Mouse (Mus musculus): Measurements from ENCODE around the gene Tet1. TPM values are rescaled to one million over a fixed set of nuclear protein-coding genes. Genes with fewer than 3 reads are reported as not detected.

Gene Tet1
- polyA plus RNA-seq, 1 experiment from 2014 or later: 22.7 TPM

- H3K4me3 ChIP-seq (ENCODE audit: low read length): no peak overlapping the region
- H3K4me1 ChIP-seq (ENCODE audit: control insufficient read depth, insufficient read depth, low read length): no peaks in the 10 kb centered on the region
- no peaks in the 10 kb centered on the region for H3K9me3 ChIP-seq (replicated peaks; ENCODE audit: control insufficient read depth, low read length)
- no peak overlapping the region for H3K9ac ChIP-seq (ENCODE audit: low read length)
- no peak for ATAC-seq (replicated peaks; ENCODE audit: extremely low read depth, insufficient read depth, low FRiP score)
- WGBS: 68% methylated on average over 4 of the region's 4 CpGs
- H3K36me3 ChIP-seq (ENCODE audit: control insufficient read depth, insufficient read depth): peaks cover 17% of the 10 kb centered on the region
- H3K4me2 ChIP-seq (ENCODE audit: low read depth, low read length): no peak overlapping the region
- H3K27ac ChIP-seq (ENCODE audit: low read length): no peak overlapping the region
- no peaks in the 10 kb centered on the region for H3K27me3 ChIP-seq (ENCODE audit: control insufficient read depth, insufficient read depth, low read length)
These were observed 98.8 kb downstream of the Tet1 start for GRCm38 (mm10) chr10:62810010-62810409.

- WGBS: 90% methylated on average over 2 of the region's 2 CpGs
- H3K4me2 ChIP-seq (ENCODE audit: low read depth, low read length): no peak overlapping the region
- H3K27ac ChIP-seq (ENCODE audit: low read length): no peak overlapping the region
- H3K9me3 ChIP-seq (replicated peaks; ENCODE audit: control insufficient read depth, low read length): no peaks in the 10 kb centered on the region
- H3K9ac ChIP-seq (ENCODE audit: low read length): no peak overlapping the region
- no peaks in the 10 kb centered on the region for H3K4me1 ChIP-seq (ENCODE audit: control insufficient read depth, insufficient read depth, low read length)
- H3K36me3 ChIP-seq (ENCODE audit: control insufficient read depth, insufficient read depth): peaks cover 17% of the 10 kb centered on the region
- no peak for ATAC-seq (replicated peaks; ENCODE audit: extremely low read depth, insufficient read depth, low FRiP score)
- no peak overlapping the region for H3K4me3 ChIP-seq (ENCODE audit: low read length)
- no peaks in the 10 kb centered on the region for H3K27me3 ChIP-seq (ENCODE audit: control insufficient read depth, insufficient read depth, low read length)
These were observed 100.0 kb downstream of the Tet1 start for GRCm38 (mm10) chr10:62808766-62809165.

GRCm38 (mm10) chr10:62808316-62808715, 100.5 kb downstream of the Tet1 start:
- H3K27ac ChIP-seq (ENCODE audit: low read length): no peak overlapping the region
- H3K4me1 ChIP-seq (ENCODE audit: control insufficient read depth, insufficient read depth, low read length): no peaks in the 10 kb centered on the region
- WGBS: 84% methylated on average over 7 of the region's 7 CpGs
- no peak overlapping the region for H3K4me3 ChIP-seq (ENCODE audit: low read length)
- H3K9ac ChIP-seq (ENCODE audit: low read length): no peak overlapping the region
- H3K36me3 ChIP-seq (ENCODE audit: control insufficient read depth, insufficient read depth): peaks cover 12% of the 10 kb centered on the region
- H3K27me3 ChIP-seq (ENCODE audit: control insufficient read depth, insufficient read depth, low read length): no peaks in the 10 kb centered on the region
- no peak for ATAC-seq (replicated peaks; ENCODE audit: extremely low read depth, insufficient read depth, low FRiP score)
- no peaks in the 10 kb centered on the region for H3K9me3 ChIP-seq (replicated peaks; ENCODE audit: control insufficient read depth, low read length)
- no peak overlapping the region for H3K4me2 ChIP-seq (ENCODE audit: low read depth, low read length)

DNA sequence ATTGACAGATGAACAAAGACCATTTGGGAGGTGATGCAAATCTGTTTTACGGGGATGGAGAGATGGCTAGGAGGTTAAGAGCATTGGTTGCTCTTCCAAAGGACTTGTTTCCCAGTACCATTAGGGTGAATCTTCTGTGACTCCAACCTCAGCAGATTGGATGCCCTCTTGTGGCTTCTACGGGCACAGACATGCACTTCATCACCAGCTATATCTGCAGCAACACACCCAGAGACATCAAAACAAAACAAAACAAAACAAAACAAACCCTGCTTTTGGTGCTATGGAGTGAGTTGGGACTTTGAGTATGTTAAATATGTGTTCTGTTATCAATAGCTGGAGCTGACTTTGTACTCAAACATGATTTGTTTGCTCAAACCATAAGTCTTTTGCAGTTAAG, 104.7 kb downstream of the Tet1 start:
- no peak overlapping the region for H3K4me2 ChIP-seq (ENCODE audit: low read depth, low read length)
- H3K4me1 ChIP-seq (ENCODE audit: control insufficient read depth, insufficient read depth, low read length): no peaks in the 10 kb centered on the region
- H3K9me3 ChIP-seq (replicated peaks; ENCODE audit: control insufficient read depth, low read length): no peaks in the 10 kb centered on the region
- ATAC-seq (replicated peaks; ENCODE audit: extremely low read depth, insufficient read depth, low FRiP score): no peak
- WGBS: 75% methylated on average over 2 of the region's 2 CpGs
- H3K4me3 ChIP-seq (ENCODE audit: low read length): no peak overlapping the region
- H3K27me3 ChIP-seq (ENCODE audit: control insufficient read depth, insufficient read depth, low read length): no peaks in the 10 kb centered on the region
- H3K27ac ChIP-seq (ENCODE audit: low read length): no peak overlapping the region
- H3K36me3 ChIP-seq (ENCODE audit: control insufficient read depth, insufficient read depth): peaks cover 3% of the 10 kb centered on the region; the same call in 1 of the 2 replicates
- H3K9ac ChIP-seq (ENCODE audit: low read length): no peak overlapping the region

GRCm38 (mm10) chr10:62803296-62803695, 105.5 kb downstream of the Tet1 start:
- Histone ChIP-seq H3K27me3 (ENCODE audit: control insufficient read depth, insufficient read depth, low read length) (no peaks in the 10 kb centered on the region), H3K9ac (ENCODE audit: low read length) (no peak overlapping the region), H3K36me3 (ENCODE audit: control insufficient read depth, insufficient read depth) (peaks cover 3% of the 10 kb centered on the region; the same call in 1 of the 2 replicates), H3K9me3 (replicated peaks; ENCODE audit: control insufficient read depth, low read length) (no peaks in the 10 kb centered on the region), H3K4me1 (ENCODE audit: control insufficient read depth, insufficient read depth, low read length) (no peaks in the 10 kb centered on the region), H3K27ac (ENCODE audit: low read length) (no peak overlapping the region), H3K4me3 (ENCODE audit: low read length) (no peak overlapping the region), H3K4me2 (ENCODE audit: low read depth, low read length) (no peak overlapping the region)
- ATAC-seq (replicated peaks; ENCODE audit: extremely low read depth, insufficient read depth, low FRiP score): no peak
- 96% methylated on average over 2 of the region's 2 CpGs for WGBS

DNA sequence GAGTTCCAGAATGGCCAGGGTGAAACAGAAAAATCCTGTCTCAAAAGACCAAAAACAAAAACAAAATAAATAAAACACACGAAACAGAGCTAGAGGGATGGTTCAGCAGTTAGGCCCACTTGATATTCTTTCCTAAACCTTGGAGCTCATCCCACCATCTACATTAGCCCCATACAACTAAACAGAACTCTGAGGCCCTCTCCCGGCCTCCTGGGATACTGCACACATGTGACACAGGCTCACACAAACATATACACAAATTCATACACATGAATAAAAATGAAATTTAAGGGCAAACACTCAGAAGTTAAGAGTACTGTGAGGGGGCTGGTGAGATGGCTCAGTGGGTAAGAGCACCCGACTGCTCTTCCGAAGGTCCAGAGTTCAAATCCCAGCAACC, 114.6 kb downstream of the Tet1 start:
- Histone ChIP-seq H3K27ac (ENCODE audit: low read length) (no peak overlapping the region), H3K4me1 (ENCODE audit: control insufficient read depth, insufficient read depth, low read length) (peaks cover 9% of the 10 kb centered on the region; the same call in 1 of the 2 replicates), H3K9ac (ENCODE audit: low read length) (no peak overlapping the region), H3K4me2 (ENCODE audit: low read depth, low read length) (no peak overlapping the region), H3K9me3 (replicated peaks; ENCODE audit: control insufficient read depth, low read length) (no peaks in the 10 kb centered on the region), H3K36me3 (ENCODE audit: control insufficient read depth, insufficient read depth) (peaks cover 10% of the 10 kb centered on the region), H3K4me3 (ENCODE audit: low read length) (no peak overlapping the region), H3K27me3 (ENCODE audit: control insufficient read depth, insufficient read depth, low read length) (no peaks in the 10 kb centered on the region)
- WGBS: 98% methylated on average over 4 of the region's 4 CpGs
- no peak for ATAC-seq (replicated peaks; ENCODE audit: extremely low read depth, insufficient read depth, low FRiP score)

GRCm38 (mm10) chr10:62793091-62793453, 115.7 kb downstream of the Tet1 start:
- no peak overlapping the region for H3K9ac ChIP-seq (ENCODE audit: low read length)
- peaks cover 16% of the 10 kb centered on the region; the same call in 1 of the 2 replicates for H3K4me1 ChIP-seq (ENCODE audit: control insufficient read depth, insufficient read depth, low read length)
- H3K9me3 ChIP-seq (replicated peaks; ENCODE audit: control insufficient read depth, low read length): no peaks in the 10 kb centered on the region
- peak overlapping the region; percentile 98 for H3K27ac ChIP-seq (ENCODE audit: low read length)
- WGBS: 27% methylated on average over 2 of the region's 2 CpGs
- ATAC-seq (replicated peaks; ENCODE audit: extremely low read depth, insufficient read depth, low FRiP score): peak; percentile 52
- H3K36me3 ChIP-seq (ENCODE audit: control insufficient read depth, insufficient read depth): peaks cover 18% of the 10 kb centered on the region
- H3K4me3 ChIP-seq (ENCODE audit: low read length): peak overlapping the region; percentile 84
- peak overlapping the region; percentile 69 for H3K4me2 ChIP-seq (ENCODE audit: low read depth, low read length)
- H3K27me3 ChIP-seq (ENCODE audit: control insufficient read depth, insufficient read depth, low read length): no peaks in the 10 kb centered on the region

GRCm38 (mm10) chr10:62792177-62793090, 116.4 kb downstream of the Tet1 start, which contains the start of gene Ccar1:
Ccar1 (minus strand) TSS chr10:62792286.
- H3K27ac ChIP-seq (ENCODE audit: low read length): peak within 1 kb of the TSS; percentile 98
- H3K4me2 ChIP-seq (ENCODE audit: low read depth, low read length): peak within 1 kb of the TSS; percentile 73
- peaks cover 25% of the 10 kb centered on the region for H3K36me3 ChIP-seq (ENCODE audit: control insufficient read depth, insufficient read depth)
- peak; percentile 96 for ATAC-seq (replicated peaks; ENCODE audit: extremely low read depth, insufficient read depth, low FRiP score)
- 2% methylated on average over 55 of the region's 55 CpGs for WGBS
- H3K4me1 ChIP-seq (ENCODE audit: control insufficient read depth, insufficient read depth, low read length): peaks cover 19% of the 10 kb centered on the region; the same call in 1 of the 2 replicates
- peak within 1 kb of the TSS; percentile 95 for H3K9ac ChIP-seq (ENCODE audit: low read length)
- no peaks in the 10 kb centered on the region for H3K9me3 ChIP-seq (replicated peaks; ENCODE audit: control insufficient read depth, low read length)
- H3K4me3 ChIP-seq (ENCODE audit: low read length): peak within 1 kb of the TSS; percentile 84
- no peaks in the 10 kb centered on the region for H3K27me3 ChIP-seq (ENCODE audit: control insufficient read depth, insufficient read depth, low read length)
